Mouse (Mus musculus): ENCODE data around the gene App. TPM values are rescaled to one million over a fixed set of nuclear protein-coding genes. Genes with fewer than 3 reads are reported as not detected.

App gene
- polyA plus RNA-seq, 1 experiment from 2014 or later = 175 TPM

GRCm38 (mm10) chr16:85071791-85072190 lies 101.8 kb downstream of the App start:
- Histone ChIP-seq H3K36me3 (no peaks in the 10 kb centered on the region), H3K4me3 (replicated peaks) (no peak overlapping the region), H3K9ac (no peak overlapping the region), H3K27me3 (replicated peaks) (no peaks in the 10 kb centered on the region), H3K9me3 (no peaks in the 10 kb centered on the region), H3K27ac (no peak overlapping the region), H3K4me1 (no peaks in the 10 kb centered on the region), H3K4me2 (no peak overlapping the region)
- 88% methylated on average over 12 of the region's 12 CpGs for WGBS
- no peak for ATAC-seq (ENCODE audit: insufficient read depth, low FRiP score, low read depth)

DNA sequence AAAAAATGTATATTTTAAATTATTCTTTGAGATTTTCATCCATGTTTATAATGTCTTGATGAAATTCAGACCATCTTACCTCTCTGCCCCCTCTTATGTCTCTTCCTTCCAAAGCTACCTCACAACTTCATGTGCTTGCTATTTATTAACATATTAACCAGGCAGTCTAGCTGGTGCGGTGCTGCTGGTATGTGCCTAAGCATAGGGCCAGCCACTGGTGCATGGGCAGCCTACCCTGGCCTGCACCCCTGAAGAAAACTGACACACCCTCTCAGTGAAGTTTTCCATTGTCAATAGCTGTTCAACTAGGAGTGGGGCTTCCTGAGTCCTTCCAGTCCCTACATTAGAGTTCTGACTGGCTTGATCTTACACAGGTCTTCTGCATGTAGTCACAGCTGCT lies 102.3 kb downstream of the App start:
- no peak overlapping the region for H3K27ac ChIP-seq
- no peak overlapping the region for H3K9ac ChIP-seq
- ATAC-seq (ENCODE audit: insufficient read depth, low FRiP score, low read depth) = no peak

DNA sequence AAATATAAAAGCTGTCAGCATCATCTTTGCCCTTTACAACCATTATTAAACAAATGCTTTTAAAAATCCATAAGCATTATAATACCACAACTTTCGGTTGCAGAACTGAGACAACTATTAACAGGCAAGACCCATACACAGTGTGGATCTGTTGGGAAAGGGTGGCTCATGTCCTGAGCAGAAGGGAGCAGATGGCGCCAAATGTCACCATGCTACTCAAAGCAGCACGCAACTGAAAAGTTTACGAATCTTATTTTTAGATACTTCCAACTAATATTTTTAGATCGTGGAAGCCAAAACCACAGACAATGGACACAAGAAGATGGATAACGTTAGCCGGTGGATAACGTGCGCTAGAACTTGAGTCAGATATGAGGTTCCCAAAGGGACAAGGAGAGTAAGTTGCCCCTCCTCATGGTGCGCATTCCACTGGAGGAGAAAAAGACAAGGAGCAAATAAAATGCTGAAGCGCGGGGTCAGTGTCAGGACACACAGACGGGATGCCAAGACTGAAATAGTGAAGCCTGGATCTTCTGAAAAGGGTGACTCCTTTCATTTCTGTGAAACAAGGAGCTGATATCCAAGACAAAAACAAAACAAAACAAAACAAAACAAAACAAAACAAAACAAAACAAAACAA lies 106.2 kb downstream of the App start:
- H3K9me3 ChIP-seq = no peaks in the 10 kb centered on the region
- H3K36me3 ChIP-seq = no peaks in the 10 kb centered on the region
- no peaks in the 10 kb centered on the region for H3K4me1 ChIP-seq
- no peak for ATAC-seq (ENCODE audit: insufficient read depth, low FRiP score, low read depth)
- H3K4me2 ChIP-seq = no peak overlapping the region
- no peak overlapping the region for H3K9ac ChIP-seq
- H3K4me3 ChIP-seq (replicated peaks) = no peak overlapping the region
- H3K27me3 ChIP-seq (replicated peaks) = no peaks in the 10 kb centered on the region
- H3K27ac ChIP-seq = no peak overlapping the region
- WGBS = 79% methylated on average over 13 of the region's 13 CpGs

More for the DNA sequence above, 102.3 kb downstream of the App start:
- H3K4me1 ChIP-seq = no peaks in the 10 kb centered on the region
- H3K27me3 ChIP-seq (replicated peaks) = no peaks in the 10 kb centered on the region
- H3K4me2 ChIP-seq = no peak overlapping the region
- no peak overlapping the region for H3K4me3 ChIP-seq (replicated peaks)
- H3K9me3 ChIP-seq = no peaks in the 10 kb centered on the region
- H3K36me3 ChIP-seq = no peaks in the 10 kb centered on the region
- WGBS = 89% methylated on average over 1 of the region's 1 CpGs

- Histone ChIP-seq H3K4me2 (no peak overlapping the region), H3K27ac (no peak overlapping the region), H3K27me3 (replicated peaks) (no peaks in the 10 kb centered on the region), H3K36me3 (0 out of 2 replicates have a peak, but pooled peaks cover 3% of the 10 kb centered on the region), H3K4me3 (replicated peaks) (no peak overlapping the region), H3K9me3 (no peaks in the 10 kb centered on the region), H3K4me1 (no peaks in the 10 kb centered on the region), H3K9ac (no peak overlapping the region)
- WGBS = 61% methylated on average over 11 of the region's 11 CpGs
- no peak for ATAC-seq (ENCODE audit: insufficient read depth, low FRiP score, low read depth)
Measured at GRCm38 (mm10) chr16:85066227-85066626, 107.3 kb downstream of the App start.

GRCm38 (mm10) chr16:85064800-85065199 lies 108.8 kb downstream of the App start:
- WGBS = 91% methylated on average over 5 of the region's 6 CpGs
- Histone ChIP-seq H3K4me3 (replicated peaks) (no peak overlapping the region), H3K27me3 (replicated peaks) (no peaks in the 10 kb centered on the region), H3K4me1 (no peaks in the 10 kb centered on the region), H3K4me2 (no peak overlapping the region), H3K36me3 (0 out of 2 replicates have a peak, but pooled peaks cover 3% of the 10 kb centered on the region), H3K9ac (no peak overlapping the region), H3K9me3 (no peaks in the 10 kb centered on the region), H3K27ac (no peak overlapping the region)
- ATAC-seq (ENCODE audit: insufficient read depth, low FRiP score, low read depth) = no peak

GRCm38 (mm10) chr16:85062732-85063131 lies 110.8 kb downstream of the App start:
- Histone ChIP-seq H3K9ac (no peak overlapping the region), H3K36me3 (0 out of 2 replicates have a peak, but pooled peaks cover 3% of the 10 kb centered on the region), H3K27ac (no peak overlapping the region), H3K27me3 (replicated peaks) (no peaks in the 10 kb centered on the region), H3K4me1 (0 out of 2 replicates have a peak, but pooled peaks cover 3% of the 10 kb centered on the region), H3K4me3 (replicated peaks) (no peak overlapping the region), H3K9me3 (no peaks in the 10 kb centered on the region), H3K4me2 (no peak overlapping the region)
- whole genome bisulfite sequencing = 76% methylated on average over 3 of the region's 3 CpGs
- no peak for ATAC-seq (ENCODE audit: insufficient read depth, low FRiP score, low read depth)

DNA sequence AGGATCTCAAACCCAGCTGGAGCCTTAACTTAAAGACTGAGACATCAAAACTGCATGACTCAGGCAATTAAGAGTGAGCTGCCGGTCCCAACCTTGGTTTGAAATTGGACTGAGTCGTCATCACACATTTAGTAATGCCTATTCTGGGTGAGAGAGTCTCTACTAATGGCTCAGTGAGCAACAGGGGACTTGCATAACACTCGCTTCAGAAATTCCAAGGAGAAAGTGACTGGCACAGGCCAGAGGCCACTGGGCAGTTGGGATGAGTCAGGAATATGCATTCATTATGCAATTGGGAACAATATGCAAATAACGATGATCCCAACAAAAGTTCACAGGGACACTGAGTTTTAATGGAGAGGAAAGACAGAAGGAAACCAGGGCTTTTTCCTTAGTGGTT lies 111.8 kb downstream of the App start:
- H3K4me2 ChIP-seq = no peak overlapping the region
- no peak for ATAC-seq (ENCODE audit: insufficient read depth, low FRiP score, low read depth)
- H3K9me3 ChIP-seq = no peaks in the 10 kb centered on the region
- no peak overlapping the region for H3K9ac ChIP-seq
- 0 out of 2 replicates have a peak, but pooled peaks cover 3% of the 10 kb centered on the region for H3K36me3 ChIP-seq
- 94% methylated on average over 4 of the region's 4 CpGs for WGBS
- H3K4me1 ChIP-seq = 0 out of 2 replicates have a peak, but pooled peaks cover 3% of the 10 kb centered on the region
- no peaks in the 10 kb centered on the region for H3K27me3 ChIP-seq (replicated peaks)
- H3K4me3 ChIP-seq (replicated peaks) = no peak overlapping the region
- no peak overlapping the region for H3K27ac ChIP-seq

DNA sequence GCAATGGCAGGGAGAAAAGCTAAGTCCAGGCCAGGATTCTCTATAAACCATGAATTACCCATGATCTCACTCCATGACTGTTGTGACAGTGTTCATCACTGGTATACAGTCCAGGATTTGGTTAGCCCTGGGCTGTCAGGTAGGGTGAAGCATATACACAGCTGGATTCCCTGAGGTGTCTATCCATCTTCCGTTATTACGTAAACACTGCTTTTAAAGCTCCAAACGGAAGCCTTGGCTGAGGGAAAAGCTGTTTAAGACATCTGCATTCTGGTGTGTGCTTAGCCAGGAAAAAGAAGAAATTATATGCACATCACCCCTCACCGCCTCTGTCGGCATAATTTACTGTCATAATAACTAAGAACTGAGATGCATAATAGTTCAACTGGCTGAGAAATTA lies 115.4 kb downstream of the App start:
- no peak for ATAC-seq (ENCODE audit: insufficient read depth, low FRiP score, low read depth)
- no peak overlapping the region for H3K27ac ChIP-seq

DNA sequence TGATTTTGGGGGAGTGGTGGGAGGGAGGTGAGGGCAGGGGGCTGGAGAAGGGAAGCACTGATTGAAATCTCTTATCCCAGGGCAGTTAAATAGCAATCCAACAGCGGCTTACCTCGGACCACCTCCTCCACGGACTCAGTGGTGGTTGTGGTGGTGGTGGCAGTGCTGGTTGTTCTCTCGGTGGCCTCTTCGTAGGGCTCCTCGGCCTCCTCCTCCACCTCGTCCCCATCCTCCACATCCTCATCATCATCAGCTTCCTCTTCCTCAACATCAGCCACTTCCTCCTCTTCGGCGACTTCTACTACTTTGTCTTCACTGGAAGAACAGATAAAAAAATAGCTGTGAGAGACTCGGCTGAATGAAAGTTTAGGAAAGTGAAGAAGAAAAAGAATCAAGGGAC lies 117.4 kb downstream of the App start:
- peaks cover 6% of the 10 kb centered on the region; the same call in 1 of the 2 replicates for H3K36me3 ChIP-seq
- H3K4me2 ChIP-seq = no peak overlapping the region
- H3K9me3 ChIP-seq = no peaks in the 10 kb centered on the region
- WGBS = 84% methylated on average over 10 of the region's 10 CpGs
- 0 out of 2 replicates have a peak, but pooled peaks cover 3% of the 10 kb centered on the region for H3K4me1 ChIP-seq
- H3K9ac ChIP-seq = no peak overlapping the region
- H3K27ac ChIP-seq = no peak overlapping the region
- H3K4me3 ChIP-seq (replicated peaks) = no peak overlapping the region
- no peaks in the 10 kb centered on the region for H3K27me3 ChIP-seq (replicated peaks)
- ATAC-seq (ENCODE audit: insufficient read depth, low FRiP score, low read depth) = no peak

More for the DNA sequence above, 115.4 kb downstream of the App start:
- H3K9me3 ChIP-seq = no peaks in the 10 kb centered on the region
- 48% methylated on average over 5 of the region's 5 CpGs for WGBS
- H3K36me3 ChIP-seq = peaks cover 9% of the 10 kb centered on the region; the same call in 1 of the 2 replicates
- no peak overlapping the region for H3K4me2 ChIP-seq
- H3K4me3 ChIP-seq (replicated peaks) = no peak overlapping the region
- H3K9ac ChIP-seq = no peak overlapping the region
- H3K27me3 ChIP-seq (replicated peaks) = no peaks in the 10 kb centered on the region
- 0 out of 2 replicates have a peak, but pooled peaks cover 3% of the 10 kb centered on the region for H3K4me1 ChIP-seq

DNA sequence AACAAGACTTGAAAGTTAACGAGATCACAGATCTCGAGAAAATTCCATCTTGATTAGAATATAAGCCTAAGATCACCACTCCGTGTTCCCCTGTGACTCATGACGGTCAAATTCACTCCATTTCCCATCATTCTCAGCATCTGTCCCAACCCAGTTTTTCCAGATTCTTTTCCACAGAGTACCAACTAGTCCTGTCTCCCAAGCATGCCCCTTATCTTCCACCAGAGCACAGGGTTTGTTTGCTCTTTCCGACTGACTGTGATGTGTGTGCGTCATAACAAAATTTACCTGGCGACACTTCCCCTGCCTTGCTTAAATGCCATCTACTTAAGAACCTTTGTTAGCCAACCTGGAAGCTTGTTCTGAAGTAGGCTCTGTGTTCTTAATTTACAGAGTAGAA lies 119.6 kb downstream of the App start:
- ATAC-seq (ENCODE audit: insufficient read depth, low FRiP score, low read depth) = peak; percentile 70
- no peaks in the 10 kb centered on the region for H3K9me3 ChIP-seq
- H3K4me1 ChIP-seq = 0 out of 2 replicates have a peak, but pooled peaks cover under 1% of the 10 kb centered on the region
- H3K27ac ChIP-seq = no peak overlapping the region
- H3K4me3 ChIP-seq (replicated peaks) = no peak overlapping the region
- no peaks in the 10 kb centered on the region for H3K27me3 ChIP-seq (replicated peaks)
- H3K4me2 ChIP-seq = no peak overlapping the region
- H3K36me3 ChIP-seq = peaks cover 6% of the 10 kb centered on the region; the same call in 1 of the 2 replicates
- no peak overlapping the region for H3K9ac ChIP-seq
- WGBS = 71% methylated on average over 7 of the region's 7 CpGs

DNA sequence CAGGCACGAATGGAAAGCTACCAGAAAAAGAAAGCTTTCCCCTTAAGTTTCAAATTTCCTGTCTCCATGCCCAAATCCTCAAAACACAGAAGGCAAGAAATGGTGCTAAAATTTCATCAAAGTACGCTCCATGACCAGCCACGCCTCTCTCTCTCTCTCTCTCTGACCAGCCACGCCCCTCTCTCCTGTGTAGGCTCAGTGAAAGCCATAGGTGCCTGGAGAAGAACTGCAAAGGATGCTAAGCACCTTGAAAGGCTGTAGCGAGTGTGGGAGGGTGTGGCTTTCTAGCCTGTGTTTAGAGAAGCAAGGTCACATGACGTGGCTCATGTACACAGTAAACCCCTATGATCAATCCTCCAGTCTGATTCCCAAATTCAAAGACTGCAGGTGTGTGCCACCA lies 126.3 kb downstream of the App start:
- 51% methylated on average over 6 of the region's 6 CpGs for WGBS
- Histone ChIP-seq H3K9ac (no peak overlapping the region), H3K4me1 (no peaks in the 10 kb centered on the region), H3K27me3 (replicated peaks) (no peaks in the 10 kb centered on the region), H3K4me3 (replicated peaks) (no peak overlapping the region), H3K36me3 (no peaks in the 10 kb centered on the region; the same call in 1 of the 2 replicates), H3K9me3 (no peaks in the 10 kb centered on the region), H3K27ac (no peak overlapping the region), H3K4me2 (no peak overlapping the region)
- no peak for ATAC-seq (ENCODE audit: insufficient read depth, low FRiP score, low read depth)

DNA sequence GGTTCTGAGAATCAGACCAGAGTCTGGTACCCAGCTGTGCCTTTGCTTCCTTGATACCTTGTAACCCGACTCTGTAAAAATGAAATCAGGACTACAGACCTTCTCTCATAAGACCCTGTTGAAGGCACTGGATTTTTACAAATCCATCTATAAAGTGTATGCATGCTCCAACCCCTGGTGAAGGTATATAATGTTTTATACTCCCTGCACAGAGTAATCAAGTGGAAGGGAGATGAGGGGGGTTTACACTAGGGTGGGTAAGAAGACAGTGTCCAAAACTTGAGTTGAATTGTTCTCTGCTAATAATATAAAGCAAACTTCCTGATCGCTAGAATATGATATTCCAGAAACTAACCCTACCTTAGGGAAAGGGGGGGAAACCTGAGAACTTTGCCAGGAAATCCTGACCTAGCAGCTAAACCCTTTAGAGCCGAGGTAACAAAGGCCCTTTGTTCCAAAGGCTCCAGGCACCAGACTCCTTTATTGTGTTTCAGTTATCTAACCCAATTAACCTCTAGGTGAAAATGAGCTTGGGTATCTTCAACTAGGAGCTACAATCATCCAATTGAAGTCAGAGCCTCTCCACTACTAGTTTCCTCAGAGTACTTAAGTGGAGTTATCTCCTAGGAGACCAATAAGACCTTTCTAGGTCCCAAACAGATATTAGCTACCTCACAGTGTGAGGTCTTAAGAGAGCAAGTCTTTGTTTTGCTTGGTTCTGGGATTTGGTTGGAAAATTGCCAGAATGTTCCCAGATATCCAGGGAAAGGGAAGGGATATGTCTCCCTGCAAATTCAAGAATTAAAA lies 132.2 kb downstream of the App start:
- 52% methylated on average over 3 of the region's 3 CpGs for WGBS
- no peaks in the 10 kb centered on the region for H3K27me3 ChIP-seq (replicated peaks)
- no peak overlapping the region for H3K4me3 ChIP-seq (replicated peaks)
- no peaks in the 10 kb centered on the region for H3K9me3 ChIP-seq
- no peak overlapping the region for H3K4me2 ChIP-seq
- H3K9ac ChIP-seq = no peak overlapping the region
- H3K27ac ChIP-seq = no peak overlapping the region
- peaks cover 4% of the 10 kb centered on the region; the same call in 1 of the 2 replicates for H3K36me3 ChIP-seq
- no peaks in the 10 kb centered on the region for H3K4me1 ChIP-seq
- ATAC-seq (ENCODE audit: insufficient read depth, low FRiP score, low read depth) = no peak
